Mouse (Mus musculus) E14TG2a.4 (cell line): ENCODE results near the gene Mrpl28.

ENCODE experiments used
- CTCF ChIP-seq: conservative IDR thresholded peaks from 2 replicates; pipeline ENCODE4 v1.5.1; 2014; ENCODE audit warnings: low read length
- POU5F1 ChIP-seq: IDR thresholded peaks from 2 replicates; pipeline ENCODE4 v1.6.1; 2014; ENCODE audit warnings: low read length, borderline replicate concordance

GRCm38 (mm10) chr17:26149056-26149455 is 25.8 kb downstream of the Mrpl28 start:
- TF ChIP-seq CTCF (peak; percentile 41), POU5F1 (no peak)
